Mouse (Mus musculus): Measurements from ENCODE around the gene Foxd2.

DNA sequence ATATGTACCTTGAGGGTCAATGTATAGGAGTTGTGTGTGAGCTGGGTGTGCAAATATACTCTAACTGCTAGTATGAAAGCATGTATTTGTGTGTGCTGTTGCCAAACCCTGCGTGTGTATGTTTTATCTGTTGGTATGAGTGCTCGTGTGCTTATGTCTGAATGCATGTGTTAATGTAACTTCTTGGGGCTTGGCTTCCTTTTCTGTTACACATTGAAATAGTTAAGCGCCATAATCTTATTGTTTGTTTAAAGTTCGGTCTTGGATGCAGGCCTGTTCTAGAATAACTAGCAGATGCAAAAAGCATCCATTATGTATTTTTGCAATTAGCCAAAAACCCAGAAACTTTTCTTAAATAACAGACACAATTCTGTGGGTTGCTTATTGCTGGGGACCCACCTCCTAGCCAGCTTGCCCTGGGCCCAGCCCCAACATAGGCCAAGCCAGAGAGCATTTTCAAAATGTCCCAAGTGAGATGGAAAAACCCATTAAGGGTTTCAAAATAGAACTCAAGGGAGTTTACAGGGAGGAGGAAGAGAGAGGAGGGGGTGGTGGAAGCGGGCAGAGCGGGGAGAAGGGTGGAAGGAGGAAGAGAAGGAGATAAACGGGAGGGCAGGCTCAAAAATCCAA lies 39.3 kb upstream of the Foxd2 start:
- no peak for TF ChIP-seq CTCF (IDR thresholded peaks at IDR 0.05; ENCODE audit: insufficient read depth, low read depth, low read length)
- no peak for TF ChIP-seq POLR2A (IDR thresholded peaks at IDR 0.05; ENCODE audit: insufficient read depth, low read depth, low read length)
